Mouse (Mus musculus): ENCODE data around the gene Cradd.

Cradd gene

DNA sequence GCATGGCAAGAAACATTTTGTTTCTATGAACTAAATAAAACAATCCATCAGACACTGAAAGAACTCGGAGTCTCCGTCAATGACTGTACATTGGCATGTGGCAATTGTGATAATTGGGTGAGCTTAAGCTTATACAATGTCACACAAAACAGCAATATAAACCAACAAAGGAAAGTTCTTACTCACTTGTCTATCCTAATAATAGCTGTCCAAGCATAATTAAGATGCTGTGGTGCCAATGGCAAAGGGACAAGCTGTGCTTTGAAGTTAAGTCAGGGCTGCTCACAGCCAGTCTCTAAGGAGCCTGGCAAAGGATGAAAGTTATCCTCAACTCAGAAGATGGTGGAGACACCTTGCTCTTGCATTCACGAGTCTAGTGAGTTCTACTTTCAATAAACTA, 89.3 kb downstream of the Cradd start:
- no peak for DNase-seq

DNA sequence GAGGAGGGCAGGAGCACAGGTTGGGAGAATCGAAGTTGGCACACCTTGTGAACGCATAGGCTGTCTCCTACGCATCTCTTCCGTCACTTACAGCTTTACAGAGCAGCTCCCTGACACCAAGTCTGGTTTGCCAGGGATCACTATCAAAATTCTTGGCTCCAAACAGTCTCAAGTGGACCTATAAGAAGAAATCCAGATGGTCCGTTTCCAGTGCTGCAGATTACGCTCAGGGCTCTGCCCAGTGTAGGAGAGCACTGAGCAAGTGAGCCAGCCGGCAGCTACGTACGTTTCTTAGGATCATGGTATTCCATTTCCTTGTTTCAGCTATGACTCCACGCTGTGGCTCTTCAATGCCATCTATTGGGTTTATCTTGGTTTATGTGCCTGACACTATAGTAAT, 90.9 kb downstream of the Cradd start:
- DNase-seq: peak; percentile 32

DNA sequence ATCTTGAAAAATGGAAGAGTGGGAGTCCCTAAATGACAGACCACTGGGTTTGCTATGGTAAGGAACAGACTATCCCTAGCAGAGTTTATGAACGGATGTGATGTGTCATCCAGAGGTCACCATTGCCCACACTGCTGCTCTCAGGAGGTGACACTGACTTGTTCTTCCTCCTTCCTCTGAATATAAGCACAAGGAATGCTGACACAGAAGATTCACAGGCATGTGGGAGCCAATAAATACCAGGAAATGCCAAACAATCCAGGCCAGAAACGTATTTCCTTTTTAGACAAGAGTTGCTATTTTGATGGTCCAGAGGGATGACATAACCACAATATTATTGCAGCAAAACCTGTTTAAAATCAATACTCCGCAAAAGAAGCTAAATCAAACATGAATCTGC, 91.4 kb downstream of the Cradd start:
- DNase-seq: no peak

DNA sequence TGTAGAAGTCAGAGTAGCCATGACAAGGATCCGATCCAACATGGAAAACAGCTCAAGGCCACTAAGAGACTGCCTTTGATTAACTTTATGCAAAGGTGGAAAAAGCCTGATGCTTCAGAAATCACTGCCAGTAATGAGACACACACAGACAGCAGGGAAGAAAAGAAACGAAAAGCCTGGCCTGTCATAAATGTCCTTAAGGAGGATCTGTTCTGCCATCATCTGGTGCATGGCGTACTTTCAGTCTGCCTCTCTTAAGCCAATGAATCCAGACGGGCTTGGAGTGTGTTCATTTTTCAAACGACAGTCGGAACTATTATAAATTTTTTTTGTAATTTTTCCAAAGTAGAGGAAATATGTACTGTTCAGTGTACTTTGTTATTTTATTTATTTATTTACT, 95.7 kb downstream of the Cradd start:
- no peak for DNase-seq

DNA sequence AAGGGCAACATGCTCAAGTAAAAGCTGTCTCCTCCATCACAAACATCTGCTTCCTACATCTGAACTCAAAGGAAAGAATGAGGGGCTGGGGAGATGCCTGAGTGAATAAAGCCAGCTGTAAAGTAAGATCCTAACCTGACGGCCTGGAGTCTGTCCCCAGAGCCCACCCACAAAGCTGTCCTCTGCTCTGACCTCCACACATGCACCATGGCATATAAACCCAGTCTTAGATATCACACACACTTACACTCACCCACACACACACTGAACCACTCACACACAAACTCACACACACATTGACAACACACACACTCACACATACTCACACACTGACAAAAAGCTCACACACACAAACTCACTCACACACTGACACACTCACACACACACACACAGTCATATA, 96.3 kb downstream of the Cradd start:
- DNase-seq: no peak

DNA sequence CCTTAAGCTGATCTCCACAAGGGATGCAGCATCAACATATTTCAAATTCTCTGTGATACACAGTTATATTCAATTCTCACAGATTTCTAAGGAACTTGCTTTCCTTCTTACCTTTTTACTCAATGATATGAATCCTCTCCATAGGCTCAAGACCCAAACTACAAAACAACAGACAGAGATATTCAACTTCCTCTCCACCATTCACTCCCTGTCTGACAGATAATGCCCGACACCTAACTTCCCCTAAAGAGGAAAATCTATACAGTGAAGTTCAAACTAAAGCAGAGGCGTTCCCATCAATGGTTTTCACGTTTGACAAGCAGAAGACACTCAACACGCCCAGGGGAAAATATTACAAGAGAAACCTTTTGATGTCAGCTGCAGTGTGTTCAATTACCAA, 97.2 kb downstream of the Cradd start:
- DNase-seq: no peak

DNA sequence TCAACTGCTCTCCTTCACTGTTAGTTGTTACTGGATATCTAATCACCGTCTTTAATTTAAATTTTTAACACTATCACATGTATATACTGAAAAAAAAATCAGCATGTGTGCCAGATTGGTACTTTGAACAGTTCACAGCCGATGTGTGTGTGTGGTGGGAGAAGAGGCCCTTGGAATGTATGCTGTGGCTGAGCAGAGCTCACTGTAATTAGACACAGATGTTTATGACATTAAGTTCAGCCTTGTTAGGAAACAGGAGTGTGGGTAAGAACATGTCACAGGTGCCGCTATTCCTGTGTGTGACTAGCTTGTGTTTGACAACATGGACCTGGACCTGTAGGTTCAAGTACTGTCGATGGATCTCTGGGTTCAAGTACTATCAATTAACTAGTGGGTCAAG, 98.9 kb downstream of the Cradd start:
- DNase-seq: no peak

DNA sequence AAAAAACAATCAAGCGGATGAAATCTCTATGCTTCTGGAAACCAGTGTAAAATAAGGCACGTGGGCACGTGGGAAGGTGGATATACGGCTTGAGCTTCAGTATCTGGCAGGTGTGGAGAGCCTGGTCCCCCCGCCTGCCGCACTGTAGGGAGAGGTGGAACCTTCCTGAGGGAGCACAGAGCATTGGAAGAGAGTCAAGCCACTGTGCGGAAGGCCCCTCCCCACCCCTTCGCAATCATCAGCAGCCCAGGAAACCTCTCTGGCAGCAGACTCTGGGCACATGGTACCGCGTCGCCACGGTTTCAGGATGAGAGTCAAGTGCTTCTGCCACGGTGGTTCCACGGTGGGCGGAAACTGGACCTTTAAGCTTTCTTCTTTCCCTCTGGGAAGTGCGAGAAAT, 100.7 kb downstream of the Cradd start:
- DNase-seq: no peak

DNA sequence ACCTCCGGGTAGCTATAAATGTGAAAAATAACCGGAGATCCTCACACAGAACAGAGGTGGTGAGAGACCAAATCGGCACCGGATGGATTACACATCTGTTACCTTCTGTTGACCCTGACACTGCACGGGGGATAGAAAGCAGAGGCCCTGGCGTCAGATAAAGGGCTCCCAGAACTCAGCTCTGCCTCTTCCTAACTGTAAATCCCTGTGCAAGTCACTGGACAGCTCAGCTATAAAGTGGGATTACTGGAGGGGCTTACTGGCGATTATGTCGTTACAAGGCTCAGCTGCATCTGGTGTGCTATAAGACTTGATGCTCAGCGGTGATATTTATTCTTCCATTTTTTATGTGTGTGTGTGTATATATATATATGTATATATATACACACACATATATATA, 102.0 kb downstream of the Cradd start:
- no peak for DNase-seq

DNA sequence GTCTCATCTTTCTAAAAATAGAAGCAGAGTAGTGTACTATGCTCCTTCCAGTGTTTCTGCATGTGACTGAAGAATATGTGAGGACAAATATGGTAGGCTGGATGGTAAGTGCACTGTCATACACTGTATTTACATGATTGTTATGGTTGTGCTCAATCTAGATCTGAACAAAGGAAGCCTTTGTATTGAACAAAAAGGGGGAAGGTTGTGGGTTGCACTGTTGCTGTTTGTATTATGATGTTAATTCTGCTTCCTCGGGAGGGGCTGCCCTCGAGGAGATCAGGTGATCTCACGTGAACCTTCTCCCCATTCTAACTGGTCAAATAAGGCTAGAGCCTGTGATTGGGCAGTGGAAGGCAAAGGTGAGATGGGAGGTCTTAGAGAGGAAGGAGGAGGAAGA, 103.4 kb downstream of the Cradd start:
- DNase-seq: no peak

DNA sequence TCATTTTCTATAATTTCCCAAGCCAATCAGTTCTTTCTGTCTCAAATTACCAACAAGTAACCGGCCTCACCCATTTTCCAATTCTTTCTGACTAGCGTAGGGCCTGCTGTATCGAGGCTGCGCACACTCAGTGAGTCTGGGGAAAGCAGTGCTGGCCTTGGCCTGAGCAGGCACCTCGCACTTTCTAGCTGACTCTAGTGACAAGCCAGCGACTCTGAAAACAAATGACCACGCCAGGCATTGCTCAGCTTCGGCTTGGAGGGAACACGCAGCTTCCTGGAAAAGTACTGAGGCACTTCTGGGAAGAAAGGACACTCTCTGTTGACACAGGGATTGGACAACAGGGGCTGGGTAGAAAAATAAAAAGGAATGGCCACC, 105.3 kb downstream of the Cradd start:
- DNase-seq: no peak

DNA sequence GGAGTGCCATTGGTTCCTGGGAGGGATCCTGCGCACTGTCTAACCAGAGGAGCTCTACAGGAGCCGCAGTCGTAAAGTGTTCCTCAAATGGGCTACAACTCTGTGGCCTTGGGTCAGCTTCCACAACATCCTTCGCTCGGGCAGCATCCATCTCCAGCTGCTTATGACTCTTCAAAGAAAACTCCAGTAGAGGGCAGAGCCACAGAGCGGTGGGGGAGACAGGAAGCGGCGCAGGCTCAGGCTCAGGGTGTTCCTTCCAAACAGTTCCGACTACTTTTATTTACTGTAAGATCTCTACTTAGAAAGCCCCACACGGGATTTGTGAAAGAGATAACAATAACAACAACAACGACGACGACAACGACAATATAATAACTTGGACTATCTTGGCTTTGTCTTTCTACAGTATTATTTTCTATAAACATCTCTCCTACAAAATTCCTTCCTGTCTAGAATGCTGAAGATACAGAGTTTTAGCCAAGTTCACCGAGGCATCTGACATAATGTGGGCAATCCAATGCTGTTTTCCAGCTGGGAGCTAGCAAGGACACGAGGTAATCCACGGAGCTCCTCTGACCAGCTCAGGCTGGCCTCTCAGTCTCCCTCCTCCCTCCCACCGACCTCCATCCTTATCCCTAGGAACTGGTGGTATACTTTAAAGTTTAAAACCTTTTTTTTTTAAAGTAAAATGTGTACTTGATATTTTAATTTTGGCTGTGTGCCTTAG, 105.8 kb downstream of the Cradd start:
- no peak for DNase-seq

DNA sequence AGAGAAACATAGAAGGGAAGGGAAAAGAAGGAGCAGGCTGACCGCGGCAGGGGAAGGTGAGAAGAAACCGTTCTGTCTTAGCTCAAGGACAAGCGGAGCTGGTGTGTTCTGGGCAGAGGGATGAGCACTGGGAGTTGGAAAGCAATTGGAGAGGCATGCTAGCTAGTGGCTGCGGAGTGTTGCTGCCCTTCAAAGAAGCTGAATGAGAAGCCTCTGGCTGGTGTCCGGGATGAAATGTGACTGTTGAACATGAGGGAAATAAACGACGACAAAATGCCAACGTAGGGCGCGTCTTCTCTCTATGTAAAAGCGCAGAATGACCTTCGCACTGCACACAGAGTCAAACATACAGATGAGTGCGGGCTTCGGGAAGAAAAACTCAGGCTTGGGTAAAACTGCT, 108.6 kb downstream of the Cradd start:
- DNase-seq: no peak

DNA sequence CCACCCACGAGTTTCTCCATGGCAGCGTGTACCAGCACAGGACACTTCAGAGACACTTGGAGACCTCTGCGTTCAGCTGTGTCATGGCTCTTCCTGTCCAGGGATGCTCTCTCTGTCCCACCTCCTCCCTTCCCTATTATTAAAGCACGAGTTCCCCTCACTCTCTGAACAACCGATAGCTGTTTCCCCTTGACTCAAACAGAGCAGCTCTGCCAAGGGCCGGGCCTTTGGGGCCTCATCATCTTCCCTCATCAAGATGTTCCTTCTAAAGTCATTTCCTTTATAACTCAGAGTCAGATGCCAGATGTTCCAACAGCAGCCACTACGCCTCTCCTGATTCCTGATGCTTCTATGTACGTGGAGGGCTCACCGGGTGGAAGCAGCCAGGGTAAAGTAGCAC, 110.1 kb downstream of the Cradd start:
- no peak for DNase-seq

DNA sequence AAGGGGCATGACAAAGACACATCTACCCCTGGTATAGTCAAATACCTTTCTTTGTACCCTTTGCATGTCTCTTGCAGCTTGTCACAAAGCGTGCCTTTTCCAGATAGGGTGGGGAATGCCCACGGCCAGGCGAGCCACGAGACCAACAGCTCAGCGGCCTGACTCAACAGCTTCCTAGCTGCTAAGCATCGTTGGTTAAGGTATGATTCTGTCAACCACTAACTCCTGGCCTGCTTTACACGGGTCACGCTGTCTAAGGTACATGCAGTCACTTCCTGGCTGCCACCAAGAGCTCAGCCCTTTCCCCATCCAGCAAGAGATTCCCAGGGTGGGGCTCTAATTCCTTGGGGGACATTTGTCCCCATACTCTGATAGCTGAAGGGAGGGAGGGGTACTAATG, 110.6 kb downstream of the Cradd start:
- DNase-seq: no peak

DNA sequence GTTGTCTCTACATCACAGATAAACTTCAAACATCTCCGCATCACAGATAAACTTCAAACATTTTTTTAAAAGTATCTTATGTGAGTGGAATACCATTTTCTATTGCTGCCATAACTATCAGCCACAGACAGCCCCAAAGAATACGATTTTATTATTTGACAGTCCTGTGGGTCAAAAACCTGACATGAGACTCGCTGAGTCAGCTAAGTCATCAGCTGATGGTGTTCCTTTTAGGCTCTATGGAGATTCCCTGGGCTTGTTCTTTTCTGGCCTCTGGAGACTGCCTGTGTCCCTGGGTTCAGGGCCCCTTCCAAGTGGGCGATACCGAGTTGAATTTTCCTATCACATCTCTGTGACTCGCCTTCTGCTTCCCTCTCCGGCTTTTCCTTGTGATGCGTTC, 112.3 kb downstream of the Cradd start:
- no peak for DNase-seq

DNA sequence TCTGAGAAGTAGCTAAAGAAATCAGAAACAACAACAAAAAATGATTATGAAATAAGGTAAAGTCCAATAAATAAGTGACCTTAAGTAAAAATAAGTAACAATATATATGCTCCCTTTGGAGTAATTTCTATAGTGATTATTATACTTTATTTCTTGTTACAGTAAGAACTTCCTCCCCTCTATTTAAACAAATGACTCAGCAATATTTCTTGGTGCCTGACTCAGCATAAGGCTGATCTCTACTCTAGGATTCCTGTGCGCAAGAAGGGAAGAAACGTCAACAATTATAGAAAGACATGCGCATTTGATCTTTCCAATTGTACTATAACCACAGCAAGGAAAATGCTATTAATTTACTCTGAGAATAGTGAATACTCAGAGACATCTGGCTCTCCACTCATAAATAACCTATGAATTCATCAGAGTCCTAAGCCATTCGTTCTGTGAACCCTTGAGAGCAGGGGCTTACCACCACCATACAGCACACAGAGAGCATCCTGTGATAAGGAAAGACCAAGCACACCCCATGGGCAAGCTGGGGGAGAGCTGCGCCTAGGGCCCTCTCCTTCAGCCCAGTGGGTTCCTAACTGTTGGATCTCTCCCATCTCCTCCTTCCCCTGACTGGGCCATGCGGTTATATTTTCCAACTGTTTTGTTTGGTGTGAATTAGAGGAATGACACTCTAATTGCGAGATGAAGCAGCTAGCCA, 113.1 kb downstream of the Cradd start:
- no peak for DNase-seq

DNA sequence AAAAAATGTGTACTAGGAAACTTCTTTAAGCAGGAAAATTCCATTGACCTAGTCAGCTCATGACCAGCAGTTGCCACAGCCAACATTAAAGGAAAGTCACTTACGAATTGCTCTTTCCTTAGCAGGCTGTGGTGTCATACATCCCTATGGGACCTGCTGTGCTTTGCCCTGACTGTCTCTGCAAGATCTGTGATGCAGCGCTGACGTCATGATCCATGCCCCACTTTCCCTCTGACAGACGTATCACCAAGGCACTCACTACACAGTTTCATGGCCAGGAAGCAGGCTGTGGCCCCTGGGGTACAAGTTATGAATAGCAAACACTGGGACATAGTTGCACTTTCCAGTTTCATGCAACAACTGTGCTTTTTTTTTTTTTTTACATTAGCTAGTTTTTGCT, 113.8 kb downstream of the Cradd start:
- DNase-seq: no peak

DNA sequence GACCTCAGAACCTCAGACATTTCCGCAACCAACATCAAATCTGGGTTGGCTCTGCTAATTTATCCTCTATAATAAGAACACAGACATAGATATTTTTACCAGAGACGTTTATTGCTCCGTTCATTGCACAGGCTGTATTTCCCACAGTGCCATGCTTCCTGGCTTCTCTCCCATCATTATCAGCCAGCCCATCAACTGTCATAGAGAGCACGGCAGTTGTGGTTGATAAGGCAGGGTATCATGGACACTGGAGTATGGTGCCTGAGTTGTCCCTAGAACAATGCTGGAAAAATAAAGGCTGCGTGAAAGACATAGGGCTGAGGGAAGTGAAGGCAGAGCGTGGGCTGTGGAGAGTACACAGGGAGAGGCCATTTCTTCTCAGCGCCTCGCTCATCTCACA, 116.5 kb downstream of the Cradd start:
- DNase-seq: no peak

DNA sequence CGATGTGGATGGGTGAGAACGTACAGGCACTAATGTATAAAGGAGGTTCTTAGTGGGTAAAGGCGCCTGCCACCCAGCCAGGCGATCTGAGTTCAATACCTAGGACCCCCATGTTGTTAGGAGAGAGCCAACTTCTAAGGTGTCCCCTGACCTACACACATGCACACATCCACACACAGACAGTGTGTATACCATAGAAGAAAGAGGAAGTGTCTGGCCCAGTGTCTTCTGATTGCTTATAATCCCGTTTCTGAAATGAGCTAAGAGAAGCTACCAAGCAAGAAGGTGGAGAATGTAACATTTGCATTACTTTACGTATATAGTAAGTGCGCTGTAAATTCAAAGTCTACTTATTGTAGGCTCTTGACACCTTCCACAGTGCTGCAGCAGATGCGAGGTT, 122.4 kb downstream of the Cradd start:
- DNase-seq: no peak

DNA sequence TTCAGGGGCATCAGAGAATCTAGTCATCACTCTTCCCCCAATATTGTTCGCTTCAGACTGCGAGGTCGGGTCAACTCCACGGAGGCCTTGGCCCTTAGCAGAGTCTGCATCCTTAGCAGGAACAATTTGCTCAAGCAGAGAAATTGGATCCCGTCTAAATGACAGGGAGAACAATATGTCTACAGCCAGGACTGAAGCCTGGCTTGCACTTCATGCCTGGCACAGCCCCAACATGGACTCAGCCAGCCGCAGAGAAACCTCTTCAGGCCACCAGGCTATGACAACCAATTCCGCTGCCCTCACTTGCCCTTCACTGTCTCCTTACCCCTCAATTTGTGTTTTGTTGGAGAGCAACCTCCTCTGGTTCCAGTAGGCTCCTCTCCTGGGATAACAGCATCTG, 123.6 kb downstream of the Cradd start:
- no peak for DNase-seq

DNA sequence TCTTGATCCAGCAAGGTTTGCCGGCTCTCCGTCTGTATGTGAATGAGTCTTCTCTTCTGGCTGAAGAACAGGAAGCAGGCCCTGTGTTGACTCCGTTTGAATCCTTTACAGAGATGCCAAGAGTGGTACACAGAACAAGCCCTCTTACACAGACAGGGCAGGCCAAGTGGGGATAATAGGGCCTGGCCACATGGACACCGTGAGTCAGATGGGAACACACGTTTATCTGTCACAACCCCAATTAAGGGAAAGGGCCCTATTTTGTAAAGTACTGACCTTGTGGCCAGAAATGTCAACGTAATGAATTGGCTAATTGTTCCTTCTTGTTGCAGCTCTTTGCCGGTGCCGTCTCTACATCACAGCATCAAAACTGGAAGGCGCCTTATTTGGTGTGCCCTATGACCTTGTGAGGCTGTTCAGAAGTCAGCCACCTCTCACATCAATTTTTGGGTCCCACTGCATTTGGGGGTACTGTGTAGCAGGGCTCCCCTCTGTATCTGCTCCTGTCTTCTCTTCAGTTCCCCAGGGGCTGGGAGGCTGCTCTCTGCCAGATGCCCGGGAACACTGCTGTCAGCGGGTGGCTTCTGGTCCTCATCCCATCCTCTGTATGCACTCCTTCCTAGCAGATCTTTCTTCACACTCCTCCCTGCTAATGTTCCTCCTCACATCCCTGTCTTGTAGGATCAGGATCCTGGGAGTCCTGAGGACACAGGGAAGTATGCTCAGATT, 124.2 kb downstream of the Cradd start:
- DNase-seq: no peak

DNA sequence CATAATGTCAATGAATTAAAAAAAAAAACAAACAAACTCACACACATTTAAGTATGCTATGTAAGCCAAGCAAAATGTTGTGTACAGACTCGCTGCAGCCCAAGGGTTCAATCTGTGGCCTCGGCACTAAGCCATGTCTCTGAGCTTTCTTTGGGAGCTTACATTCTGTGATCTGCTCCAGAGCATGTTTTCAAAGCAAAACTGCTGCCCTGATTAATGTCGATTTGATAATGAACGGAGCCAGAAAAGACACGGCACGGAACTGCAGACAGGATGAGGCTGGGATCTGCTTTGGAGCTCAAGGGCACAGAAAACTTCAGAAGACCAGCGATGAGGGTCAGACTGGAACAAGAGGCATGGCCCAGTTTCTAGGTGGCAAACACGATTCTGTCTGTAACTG, 126.6 kb downstream of the Cradd start:
- no peak for DNase-seq

DNA sequence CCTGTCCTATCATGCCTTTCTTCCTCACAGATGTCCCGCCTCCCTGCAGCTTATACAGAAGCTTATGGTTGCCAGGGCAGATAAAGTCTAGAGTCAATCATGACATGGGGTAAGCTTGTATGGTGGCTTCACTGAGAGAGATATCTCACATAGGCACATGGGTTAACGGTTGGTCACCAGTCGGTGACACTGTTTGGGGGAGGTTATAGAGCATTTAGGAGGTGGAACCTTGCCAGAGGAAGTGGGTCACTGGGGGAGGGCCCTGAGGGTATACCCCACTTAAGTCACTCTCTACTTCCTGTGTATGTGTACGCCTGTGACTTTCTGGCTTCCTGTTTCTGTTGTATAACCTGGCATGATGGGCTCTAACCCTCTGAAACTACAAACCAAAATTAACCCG, 128.2 kb downstream of the Cradd start:
- no peak for DNase-seq
